Mouse (Mus musculus) megakaryocyte, embryonic 14.5 days (primary cell): ENCODE data around the gene Emc6.

ENCODE experiments used
- FLI1 ChIP-seq: IDR thresholded peaks from 2 replicates; pipeline ENCODE4 v1.6.1; 2012; ENCODE audit warnings: low read length, inconsistent platforms, mixed read lengths
- GATA1 ChIP-seq: IDR thresholded peaks from 3 replicates; pipeline ENCODE4 v1.6.1; 2012; ENCODE audit warnings: mixed read lengths, low read length, inconsistent platforms, borderline replicate concordance

- TF ChIP-seq GATA1: no peak
- no peak for TF ChIP-seq FLI1
Measured at GRCm38 (mm10) chr11:73187231-73187630, 10.4 kb upstream of the Emc6 start.
